Mouse (Mus musculus): ENCODE data around the gene Mpo.

Mpo gene

GRCm38 (mm10) chr11:87790088-87790487 is 3.3 kb upstream of the Mpo start:
- intact Hi-C loops (cut with DNase I), result no loop called here

GRCm38 (mm10) chr11:87801711-87802275 is 8.4 kb downstream of the Mpo start:
- intact Hi-C loops (cut with DNase I), result no loop called here

GRCm38 (mm10) chr11:87802621-87803020 is 9.2 kb downstream of the Mpo start:
- intact Hi-C loops (cut with DNase I), result no loop called here

- intact Hi-C loops (cut with DNase I), result no loop called here
These were observed 12.1 kb downstream of the Mpo start for GRCm38 (mm10) chr11:87805448-87805847.

- intact Hi-C loops (cut with DNase I), result no loop called here
These were observed 14.1 kb downstream of the Mpo start for GRCm38 (mm10) chr11:87807433-87807832.

- intact Hi-C loops (cut with DNase I), result no loop called here
These were observed 14.9 kb downstream of the Mpo start for GRCm38 (mm10) chr11:87808236-87808635.

GRCm38 (mm10) chr11:87811396-87811795 is 18.0 kb downstream of the Mpo start:
- intact Hi-C loops (cut with DNase I), result no loop called here

GRCm38 (mm10) chr11:87814831-87815230 is 21.4 kb downstream of the Mpo start:
- intact Hi-C loops (cut with DNase I), result no loop called here

GRCm38 (mm10) chr11:87816707-87817442 is 23.5 kb downstream of the Mpo start:
- intact Hi-C loops (cut with DNase I), result no loop called here

- intact Hi-C loops (cut with DNase I), result no loop called here
These were observed 24.0 kb downstream of the Mpo start for GRCm38 (mm10) chr11:87817443-87817773.

- intact Hi-C loops (cut with DNase I), result no loop called here
These were observed 28.1 kb downstream of the Mpo start for GRCm38 (mm10) chr11:87821502-87821901.

GRCm38 (mm10) chr11:87828239-87828900 is 35.0 kb downstream of the Mpo start, which contains the start of gene Lpo:
Lpo (minus strand) TSS chr11:87828289.
- intact Hi-C loops (cut with DNase I), result no loop called here

- intact Hi-C loops (cut with DNase I), result no loop called here
These were observed 47.3 kb downstream of the Mpo start for GRCm38 (mm10) chr11:87840676-87841075.

- intact Hi-C loops (cut with DNase I), result no loop called here
These were observed 48.1 kb downstream of the Mpo start for GRCm38 (mm10) chr11:87841436-87841835.

GRCm38 (mm10) chr11:87846968-87847600 is 53.7 kb downstream of the Mpo start:
- intact Hi-C loops (cut with DNase I), result no loop called here

- intact Hi-C loops (cut with DNase I), result no loop called here
These were observed 54.5 kb downstream of the Mpo start for GRCm38 (mm10) chr11:87847884-87848283.

- intact Hi-C loops (cut with DNase I), result no loop called here
These were observed 59.6 kb downstream of the Mpo start, which contains the start of gene Mks1 for GRCm38 (mm10) chr11:87852690-87853596. Mks1 (plus strand) TSS chr11:87853215.

- intact Hi-C loops (cut with DNase I), result no loop called here
These were observed 60.2 kb downstream of the Mpo start for GRCm38 (mm10) chr11:87853597-87853954.
